Mouse (Mus musculus): ENCODE measurements around the gene Slc9a3. TPM values are rescaled to one million over a fixed set of nuclear protein-coding genes. Genes with fewer than 3 reads are reported as not detected.

Slc9a3 gene
- 0.02 TPM in 1 of 2 replicates, not detected in the other for polyA plus RNA-seq (2015; fragmentation: Nextera tagmentation; extraction: Ambion mirVana)

GRCm38 (mm10) chr13:74121141-74121602 lies at the start of gene Slc9a3:
Slc9a3 (plus strand) TSS chr13:74121457.

GRCm38 (mm10) chr13:74208317-74208985 lies 87.2 kb downstream of the Slc9a3 start, which contains the start of gene Exoc3:
Exoc3 (minus strand) TSS chr13:74208732.

Other genes with a start within 250 kb of the Slc9a3 start
- 10.3 and 11.8 TPM in 2 replicates for gene Trip13, start 183.7 kb upstream of the Slc9a3 start, polyA plus RNA-seq (2015; fragmentation: Nextera tagmentation; extraction: Ambion mirVana)
- gene Brd9, start 183.6 kb upstream of the Slc9a3 start, polyA plus RNA-seq (2015; fragmentation: Nextera tagmentation; extraction: Ambion mirVana), result 26.8 and 30.6 TPM in 2 replicates
- gene Zdhhc11, start 157.6 kb upstream of the Slc9a3 start, polyA plus RNA-seq (2015; fragmentation: Nextera tagmentation; extraction: Ambion mirVana), result not detected in 2 replicates
- gene Tppp, start 112.0 kb upstream of the Slc9a3 start, polyA plus RNA-seq (2015; fragmentation: Nextera tagmentation; extraction: Ambion mirVana), result 15.6 and 19.9 TPM in 2 replicates
- gene Cep72, start 59.2 kb upstream of the Slc9a3 start, polyA plus RNA-seq (2015; fragmentation: Nextera tagmentation; extraction: Ambion mirVana), result 11.8 and 15.2 TPM in 2 replicates
- gene Exoc3, start 87.3 kb downstream of the Slc9a3 start, polyA plus RNA-seq (2015; fragmentation: Nextera tagmentation; extraction: Ambion mirVana), result 47.4 and 48.3 TPM in 2 replicates
- 1.1 and 1.4 TPM in 2 replicates for gene Ahrr, start 170.9 kb downstream of the Slc9a3 start, polyA plus RNA-seq (2015; fragmentation: Nextera tagmentation; extraction: Ambion mirVana)
- gene Pdcd6, start 196.1 kb downstream of the Slc9a3 start, polyA plus RNA-seq (2015; fragmentation: Nextera tagmentation; extraction: Ambion mirVana), result 116 and 128 TPM in 2 replicates
- gene Sdha, start 228.8 kb downstream of the Slc9a3 start, polyA plus RNA-seq (2015; fragmentation: Nextera tagmentation; extraction: Ambion mirVana), result 139 and 146 TPM in 2 replicates
- 34.7 and 41.7 TPM in 2 replicates for gene Ccdc127, start 228.9 kb downstream of the Slc9a3 start, polyA plus RNA-seq (2015; fragmentation: Nextera tagmentation; extraction: Ambion mirVana)
- not detected in 2 replicates for gene Lrrc14b, start 242.5 kb downstream of the Slc9a3 start, polyA plus RNA-seq (2015; fragmentation: Nextera tagmentation; extraction: Ambion mirVana)

Measured in urinary bladder, postnatal 0 days (tissue).